Comparison of ENCODE assay signal across 8 mouse cellular contexts in genomic region chr9:75719952-75720687, GRCm38 (mm10). TPM values are rescaled to one million over a fixed set of nuclear protein-coding genes. Genes with fewer than 3 reads are reported as not detected.
DNase-seq lines count a peak whose midpoint lies in the region; ATAC-seq and TF ChIP-seq lines count a peak whose summit lies in the region.

No protein-coding gene starts in this region.

- H3K9ac ChIP-seq in ES-E14 (ENCODE audit: insufficient read depth, low read depth, low read length, poor library complexity, severe bottlenecking) = no peak overlapping the region
- H3K9ac ChIP-seq in embryonic facial prominence, embryonic 15.5 days = no peak overlapping the region
- H3K9ac ChIP-seq in lung, embryonic 14.5 days = no peak overlapping the region

- no peak overlapping the region for H3K4me3 ChIP-seq in ES-E14 (ENCODE audit: insufficient read depth in 1 of 2, low read depth in 1 of 2, low read length in 2 of 2, poor library complexity in 1 of 2, severe bottlenecking in 1 of 2)
- H3K4me3 ChIP-seq in embryonic facial prominence, embryonic 15.5 days (replicated peaks) = no peak overlapping the region
- H3K4me3 ChIP-seq in lung, embryonic 14.5 days (ENCODE audit: low read depth, low read length) = no peak overlapping the region

- in situ Hi-C loops in ES-E14 (cut with MboI; ENCODE audit: low sequenced_read_pairs in 2 of 2, unreplicated experiment in 2 of 2) = no loop called here

- ATAC-seq in embryonic facial prominence, embryonic 15.5 days (ENCODE audit: insufficient number of reproducible peaks, low FRiP score, low TSS enrichment, low read depth) = peak; percentile 69; the same call in 1 of the 2 replicates
- peak; percentile 87 for ATAC-seq in lung, embryonic 14.5 days (ENCODE audit: insufficient read depth)

- WGBS in embryonic facial prominence, embryonic 15.5 days = 43% methylated on average over 11 of the region's 11 CpGs
- WGBS in lung, embryonic 14.5 days = 32% methylated on average over 11 of the region's 11 CpGs

- H3K4me2 ChIP-seq in embryonic facial prominence, embryonic 15.5 days (replicated peaks) = no peak overlapping the region
- H3K4me2 ChIP-seq in lung, embryonic 14.5 days = no peak overlapping the region

- peak; percentile 60 for DNase-seq in ES-E14 (ENCODE audit: low read depth, low spot score)
- peak; percentile 81 for DNase-seq in brain, adult 2 months (ENCODE audit: low read depth, low spot score)
- peak; percentile 57 to 76 for DNase-seq in heart, postnatal 10 days
- DNase-seq in layer of hippocampus, adult 18-20 months (ENCODE audit: low spot score in 2 of 2) = peak; percentile 29 to 84
- peak; percentile 87 for DNase-seq in lung, embryonic 14.5 days
- DNase-seq in retina, adult 2 months (ENCODE audit: low read depth, low spot score) = peak; percentile 37
- DNase-seq in urinary bladder, postnatal 4 days (ENCODE audit: low spot score in 2 of 2) = peak; percentile 21 to 74

- no peaks in the 10 kb centered on the region for H3K27me3 ChIP-seq in embryonic facial prominence, embryonic 15.5 days
- H3K27me3 ChIP-seq in lung, embryonic 14.5 days (ENCODE audit: insufficient read depth, low read length) = no peaks in the 10 kb centered on the region

- H3K9me3 ChIP-seq in ES-E14 (ENCODE audit: control insufficient read depth, insufficient read depth, low read depth, low read length) = no peaks in the 10 kb centered on the region
- no peaks in the 10 kb centered on the region for H3K9me3 ChIP-seq in embryonic facial prominence, embryonic 15.5 days (replicated peaks)
- no peaks in the 10 kb centered on the region for H3K9me3 ChIP-seq in lung, embryonic 14.5 days (ENCODE audit: low read depth, low read length)

- peak; percentile 93 for TF ChIP-seq CTCF in lung, embryonic 14.5 days (IDR thresholded peaks at IDR 0.05; ENCODE audit: low read depth)

- no peaks in the 10 kb centered on the region for H3K4me1 ChIP-seq in ES-E14 (ENCODE audit: control insufficient read depth in 2 of 2, insufficient read depth in 2 of 2, low read length in 2 of 2, poor library complexity in 1 of 2)
- H3K4me1 ChIP-seq in embryonic facial prominence, embryonic 15.5 days = no peaks in the 10 kb centered on the region
- no peaks in the 10 kb centered on the region for H3K4me1 ChIP-seq in lung, embryonic 14.5 days (ENCODE audit: insufficient read depth)

- intact Hi-C loops in heart, postnatal 10 days (cut with DNase I) = loop anchor here (5.0 kb wide), 1 partner anchor 517 kb away; no protein-coding TSS in a partner anchor

- H3K27ac ChIP-seq in ES-E14 (ENCODE audit: insufficient read depth, low read depth, low read length, poor library complexity, severe bottlenecking) = no peak overlapping the region
- peak overlapping the region; percentile 28; the same call in 1 of the 2 replicates for H3K27ac ChIP-seq in embryonic facial prominence, embryonic 15.5 days (replicated peaks)
- H3K27ac ChIP-seq in lung, embryonic 14.5 days (ENCODE audit: low read depth) = no peak overlapping the region

- H3K36me3 ChIP-seq in ES-E14 (ENCODE audit: control insufficient read depth, insufficient read depth, low read length, poor library complexity, severe bottlenecking) = no peaks in the 10 kb centered on the region
- no peaks in the 10 kb centered on the region for H3K36me3 ChIP-seq in embryonic facial prominence, embryonic 15.5 days
- H3K36me3 ChIP-seq in lung, embryonic 14.5 days (ENCODE audit: insufficient read depth) = no peaks in the 10 kb centered on the region

TF ChIP-seq in ES-E14, 5 proteins besides CTCF, POLR2A, EP300 and RAD21:
- no peak for TF ChIP-seq MAFK (IDR thresholded peaks at IDR 0.05; ENCODE audit: insufficient read depth, low read depth, low read length)
- TF ChIP-seq ZNF384 (IDR thresholded peaks at IDR 0.05; ENCODE audit: low read depth, low read length) = no peak
- TF ChIP-seq ZC3H11A (IDR thresholded peaks at IDR 0.05; ENCODE audit: borderline replicate concordance, low read depth, low read length) = peak; percentile 80
- no peak for TF ChIP-seq CHD2 (IDR thresholded peaks at IDR 0.05; ENCODE audit: low read depth, low read length)
- no peak for TF ChIP-seq HCFC1 (IDR thresholded peaks at IDR 0.05; ENCODE audit: borderline replicate concordance, insufficient read depth, low read length)

RNA-seq across cellular contexts. Expression of gene Scg3, which starts 36.3 kb away (rescaled TPM):
- total RNA-seq in ES-E14 (2012; rRNA removed) = 0.48 and 0.76 TPM in 2 replicates
- polyA plus RNA-seq in embryonic facial prominence, embryonic 15.5 days (2015; fragmentation: Nextera tagmentation; extraction: Ambion mirVana) = 1.8 and 4.1 TPM in 2 replicates
- under 1 TPM; 0.32 to 0.86 TPM for total RNA-seq in heart, postnatal 10 days (2021)
- 100 to 1,000 TPM; 259 to 270 TPM for total RNA-seq in layer of hippocampus, adult 18-20 months (2021)
- polyA plus RNA-seq in lung, embryonic 14.5 days (2014; fragmentation: Nextera tagmentation; extraction: Ambion mirVana) = 0.39 and 0.53 TPM in 2 replicates

RNA-seq across cellular contexts. Expression of gene Bmp5, which starts 55.0 kb away (rescaled TPM):
- 0.13 TPM in 1 of 2 replicates, not detected in the other for total RNA-seq in ES-E14 (2012; rRNA removed)
- polyA plus RNA-seq in embryonic facial prominence, embryonic 15.5 days (2015; fragmentation: Nextera tagmentation; extraction: Ambion mirVana) = 7.3 and 9.4 TPM in 2 replicates
- 1 to 10 TPM; 1.9 TPM for total RNA-seq in heart, postnatal 10 days (2021)
- total RNA-seq in layer of hippocampus, adult 18-20 months (2021) = 1 to 10 TPM; 1.1 to 1.3 TPM
- polyA plus RNA-seq in lung, embryonic 14.5 days (2014; fragmentation: Nextera tagmentation; extraction: Ambion mirVana) = 37.6 and 39.0 TPM in 2 replicates

Comparison
In these comparisons a context has a peak if more than half of its experiments do, and no peak if none do; other contexts are left out.
1. DNase-seq: peak in every context shown above with its lines; median percentile 87 in lung, embryonic 14.5 days; 81 in brain, adult 2 months; 66 in heart, postnatal 10 days; 60 in ES-E14; 56 in layer of hippocampus, adult 18-20 months; 48 in urinary bladder, postnatal 4 days; 37 in retina, adult 2 months.
2. RNA of gene Scg3, which starts 36.3 kb away (total RNA-seq): 259 to 270 TPM in layer of hippocampus, adult 18-20 months; 0.32 to 0.86 TPM in heart, postnatal 10 days and 0.48 to 0.76 TPM in ES-E14; every median in the first group is over 100 times any median in the second.